Comparison of ENCODE assay signal across 8 mouse cellular contexts in genomic region chr16:17405736-17406443, GRCm38 (mm10). TPM values are rescaled to one million over a fixed set of nuclear protein-coding genes. Genes with fewer than 3 reads are reported as not detected.
DNase-seq lines count a peak whose midpoint lies in the region; ATAC-seq lines count a peak whose summit lies in the region.

Gene Snap29 (plus strand): TSS chr16:17405986.
Gene Pi4ka (minus strand): TSS chr16:17406314.

- peak within 1 kb of the TSS; percentile 56 for H3K4me3 ChIP-seq in hindbrain, embryonic 14.5 days (replicated peaks; ENCODE audit: low read length)

- H3K27me3 ChIP-seq in hindbrain, embryonic 14.5 days (ENCODE audit: control insufficient read depth, insufficient read depth, low read length) = no peaks in the 10 kb centered on the region

- peak within 1 kb of the TSS; percentile 88 for H3K27ac ChIP-seq in hindbrain, embryonic 14.5 days

- H3K36me3 ChIP-seq in hindbrain, embryonic 14.5 days (replicated peaks; ENCODE audit: control insufficient read depth, insufficient read depth) = peaks cover 10% of the 10 kb centered on the region; the same call in 1 of the 2 replicates

- peak within 1 kb of the TSS; percentile 78 for H3K4me2 ChIP-seq in hindbrain, embryonic 14.5 days (replicated peaks)

- DNase-seq in R1 (ENCODE audit: low read depth, low spot score) = peak; percentile 97
- DNase-seq in cerebellum, postnatal 25 days = peak; percentile 100
- peak; percentile 99 for DNase-seq in frontal cortex, postnatal 25 days (ENCODE audit: low spot score in 2 of 2)
- peak; percentile 99 for DNase-seq in hindbrain, embryonic 14.5 days (ENCODE audit: low spot score)
- DNase-seq in layer of hippocampus, postnatal 36 days = peak; percentile 100
- peak; percentile 100 for DNase-seq in lung, postnatal 36 days
- peak; percentile 99 for DNase-seq in retina, postnatal 1 day
- DNase-seq in urinary bladder, adult 18-20 months (ENCODE audit: low spot score in 2 of 2) = peak; percentile 99 to 100

- under 1% methylated on average over 66 of the region's 69 CpGs for WGBS in hindbrain, embryonic 14.5 days

- no peaks in the 10 kb centered on the region for H3K9me3 ChIP-seq in hindbrain, embryonic 14.5 days (ENCODE audit: control insufficient read depth, low read length)

- peaks cover 29% of the 10 kb centered on the region for H3K4me1 ChIP-seq in hindbrain, embryonic 14.5 days (replicated peaks; ENCODE audit: control insufficient read depth, insufficient read depth, low read length)

- peak within 1 kb of the TSS; percentile 68 for H3K9ac ChIP-seq in hindbrain, embryonic 14.5 days

- ATAC-seq in hindbrain, embryonic 14.5 days (ENCODE audit: low FRiP score) = peak; percentile 98

RNA-seq across cellular contexts. Expression of gene Snap29, which starts in this region (rescaled TPM):
- 10.3 and 10.8 TPM in 2 replicates for polyA plus RNA-seq in hindbrain, embryonic 14.5 days (2014; fragmentation: Nextera tagmentation; extraction: Ambion mirVana)
- 10 to 100 TPM; 22.7 to 22.9 TPM for total RNA-seq in layer of hippocampus, postnatal 36 days (2021)

RNA-seq across cellular contexts. Expression of gene Pi4ka, which starts in this region (rescaled TPM):
- 70.9 and 74.0 TPM in 2 replicates for polyA plus RNA-seq in hindbrain, embryonic 14.5 days (2014; fragmentation: Nextera tagmentation; extraction: Ambion mirVana)
- total RNA-seq in layer of hippocampus, postnatal 36 days (2021) = 100 to 1,000 TPM; 270 to 271 TPM

Comparison
In these comparisons a context has a peak if more than half of its experiments do, and no peak if none do; other contexts are left out.
1. Peak in every context shown above with its lines: DNase-seq, ATAC-seq, H3K4me3 ChIP-seq and H3K27ac ChIP-seq.